Mouse (Mus musculus): ENCODE measurements around the gene Tmem100. TPM values are rescaled to one million over a fixed set of nuclear protein-coding genes. Genes with fewer than 3 reads are reported as not detected.

Tmem100 gene
- total RNA-seq (2023), result not detected

DNA sequence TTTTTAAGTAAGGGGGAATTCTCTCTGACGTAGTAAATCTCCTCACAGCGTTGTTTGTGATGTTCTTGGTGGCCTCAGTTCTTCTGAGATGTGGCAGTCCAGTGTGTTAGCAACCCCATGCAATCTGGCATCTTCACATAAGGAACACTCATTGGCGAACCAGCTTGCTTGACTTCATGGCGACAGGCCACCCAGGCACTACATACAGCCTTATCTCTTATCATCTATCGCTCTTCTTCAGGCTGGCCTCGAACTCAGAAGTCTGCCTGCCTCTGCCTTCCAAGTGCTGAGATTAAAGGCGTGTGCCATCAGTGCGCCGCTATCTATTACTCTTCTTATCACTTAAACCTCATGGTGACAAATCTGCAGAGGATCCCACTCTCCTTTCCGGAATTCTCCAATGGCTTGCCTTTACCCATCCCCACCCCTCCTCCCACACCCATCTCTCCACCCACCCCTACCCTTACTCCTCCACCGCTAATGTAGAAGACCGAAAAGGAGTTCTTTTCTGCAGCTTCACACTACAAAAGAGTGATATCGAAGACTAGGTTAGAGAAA, at the start of gene Tmem100:
TSS of gene Tmem100 (plus strand) at position 508 of the 558 bp plus-strand sequence.

DNA sequence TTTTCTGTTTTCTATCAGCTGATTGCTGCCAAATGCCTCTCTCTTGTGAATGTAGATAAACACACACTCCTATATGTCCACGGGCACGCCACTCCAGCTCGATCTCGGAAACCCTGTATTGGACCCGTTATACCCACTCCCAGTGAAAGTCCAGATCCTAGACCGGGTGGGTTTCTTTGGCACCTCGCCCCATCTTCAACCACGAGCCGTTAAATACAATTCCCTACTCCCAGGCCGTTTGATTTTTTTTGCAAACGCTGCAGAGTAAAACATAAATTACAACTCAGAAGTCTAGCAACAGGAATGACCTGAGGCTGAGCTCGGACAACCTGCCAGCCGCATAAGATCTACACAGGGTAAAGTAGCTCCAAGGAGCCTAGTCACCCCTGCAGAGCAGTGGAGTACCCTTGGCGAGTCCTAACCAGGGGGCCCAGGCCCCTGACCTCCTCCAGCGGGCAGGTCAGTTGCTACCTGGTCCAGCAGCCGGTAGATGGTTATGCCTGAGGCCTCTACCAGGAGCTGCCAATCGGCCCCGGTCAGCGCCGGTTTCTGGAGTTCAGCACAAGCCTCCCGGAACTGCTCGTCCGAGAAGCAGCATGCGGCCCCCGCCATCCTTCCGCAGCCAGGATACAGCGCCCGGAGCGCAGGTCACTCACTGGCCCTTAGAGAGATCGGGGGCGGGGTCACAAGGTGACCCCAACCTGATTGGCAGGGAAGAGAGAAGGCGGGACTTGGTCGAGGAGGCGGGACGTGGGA, 27.7 kb upstream of the Tmem100 start, which contains the start of gene Pctp:
TSS of gene Pctp (minus strand) at position 664 of the 756 bp plus-strand sequence.

Other genes with a start within 250 kb of the Tmem100 start
- 3.2 TPM for gene Pctp, start 27.5 kb upstream of the Tmem100 start, total RNA-seq (2023)
- 2.5 TPM for gene Gm45716, start 157.3 kb downstream of the Tmem100 start, total RNA-seq (2023)
- gene Mmd, start 219.1 kb downstream of the Tmem100 start, total RNA-seq (2023), result 22.7 TPM

All from CD4-positive naive resting alpha-beta T cell, adult 57 days (primary cell).